Mouse (Mus musculus): ENCODE results near the gene Cdh24. TPM values are rescaled to one million over a fixed set of nuclear protein-coding genes. Genes with fewer than 3 reads are reported as not detected.
A peak's percentile ranks its signal among the peaks of the same experiment; 100 is the strongest.

The Cdh24 gene
- polyA plus RNA-seq, 1 experiment = 7.0 TPM

- H3K27ac ChIP-seq (ENCODE audit: control insufficient read depth, insufficient read depth, low read depth, low read length, poor library complexity) = no peak overlapping the region
- 66% methylated on average over 7 of the region's 7 CpGs for WGBS
- H3K4me3 ChIP-seq (replicated peaks; ENCODE audit: control insufficient read depth, low read depth, low read length) = no peak overlapping the region
- H3K4me1 ChIP-seq (ENCODE audit: control insufficient read depth, insufficient read depth, low read length) = no peaks in the 10 kb centered on the region
- TF ChIP-seq CTCF (IDR thresholded peaks at IDR 0.05; ENCODE audit: control insufficient read depth, insufficient read depth, low read length) (peak; percentile 69), POLR2A (IDR thresholded peaks at IDR 0.05; ENCODE audit: borderline replicate concordance, control insufficient read depth, low read depth, low read length) (no peak)
Measured at GRCm38 (mm10) chr14:54597084-54597483, 44.1 kb downstream of the Cdh24 start.

GRCm38 (mm10) chr14:54594631-54595414 lies 46.3 kb downstream of the Cdh24 start:
- TF ChIP-seq CTCF (IDR thresholded peaks at IDR 0.05; ENCODE audit: control insufficient read depth, insufficient read depth, low read length) (no peak), POLR2A (IDR thresholded peaks at IDR 0.05; ENCODE audit: borderline replicate concordance, control insufficient read depth, low read depth, low read length) (no peak)
- Histone ChIP-seq H3K4me1 (ENCODE audit: control insufficient read depth, insufficient read depth, low read length) (no peaks in the 10 kb centered on the region), H3K4me3 (replicated peaks; ENCODE audit: control insufficient read depth, low read depth, low read length) (no peak overlapping the region), H3K27ac (ENCODE audit: control insufficient read depth, insufficient read depth, low read depth, low read length, poor library complexity) (no peak overlapping the region)
- 90% methylated on average over 28 of the region's 28 CpGs for WGBS

GRCm38 (mm10) chr14:54594055-54594454 lies 47.1 kb downstream of the Cdh24 start:
- no peak overlapping the region for H3K27ac ChIP-seq (ENCODE audit: control insufficient read depth, insufficient read depth, low read depth, low read length, poor library complexity)
- WGBS = 86% methylated on average over 3 of the region's 3 CpGs
- no peaks in the 10 kb centered on the region for H3K4me1 ChIP-seq (ENCODE audit: control insufficient read depth, insufficient read depth, low read length)
- TF ChIP-seq POLR2A (IDR thresholded peaks at IDR 0.05; ENCODE audit: borderline replicate concordance, control insufficient read depth, low read depth, low read length) = no peak
- TF ChIP-seq CTCF (IDR thresholded peaks at IDR 0.05; ENCODE audit: control insufficient read depth, insufficient read depth, low read length) = peak; percentile 36; the same call in 1 of the 2 replicates
- H3K4me3 ChIP-seq (replicated peaks; ENCODE audit: control insufficient read depth, low read depth, low read length) = no peak overlapping the region

GRCm38 (mm10) chr14:54592319-54592934 lies 48.7 kb downstream of the Cdh24 start:
- WGBS = 31% methylated on average over 10 of the region's 10 CpGs
- TF ChIP-seq CTCF (IDR thresholded peaks at IDR 0.05; ENCODE audit: control insufficient read depth, insufficient read depth, low read length) (no peak), POLR2A (IDR thresholded peaks at IDR 0.05; ENCODE audit: borderline replicate concordance, control insufficient read depth, low read depth, low read length) (no peak)
- Histone ChIP-seq H3K4me1 (ENCODE audit: control insufficient read depth, insufficient read depth, low read length) (no peaks in the 10 kb centered on the region), H3K27ac (ENCODE audit: control insufficient read depth, insufficient read depth, low read depth, low read length, poor library complexity) (no peak overlapping the region), H3K4me3 (replicated peaks; ENCODE audit: control insufficient read depth, low read depth, low read length) (no peak overlapping the region)

GRCm38 (mm10) chr14:54591056-54591455 lies 50.1 kb downstream of the Cdh24 start:
- H3K4me3 ChIP-seq (replicated peaks; ENCODE audit: control insufficient read depth, low read depth, low read length) = no peak overlapping the region
- TF ChIP-seq POLR2A (IDR thresholded peaks at IDR 0.05; ENCODE audit: borderline replicate concordance, control insufficient read depth, low read depth, low read length) (no peak), CTCF (IDR thresholded peaks at IDR 0.05; ENCODE audit: control insufficient read depth, insufficient read depth, low read length) (no peak)
- H3K4me1 ChIP-seq (ENCODE audit: control insufficient read depth, insufficient read depth, low read length) = no peaks in the 10 kb centered on the region
- 90% methylated on average over 16 of the region's 16 CpGs for WGBS
- no peak overlapping the region for H3K27ac ChIP-seq (ENCODE audit: control insufficient read depth, insufficient read depth, low read depth, low read length, poor library complexity)

GRCm38 (mm10) chr14:54583681-54584338 lies 57.4 kb downstream of the Cdh24 start:
- peaks cover 1% of the 10 kb centered on the region; the same call in 1 of the 2 replicates for H3K4me1 ChIP-seq (ENCODE audit: control insufficient read depth, insufficient read depth, low read length)
- no peak overlapping the region for H3K4me3 ChIP-seq (replicated peaks; ENCODE audit: control insufficient read depth, low read depth, low read length)
- H3K27ac ChIP-seq (ENCODE audit: control insufficient read depth, insufficient read depth, low read depth, low read length, poor library complexity) = no peak overlapping the region
- TF ChIP-seq POLR2A (IDR thresholded peaks at IDR 0.05; ENCODE audit: borderline replicate concordance, control insufficient read depth, low read depth, low read length) = no peak
- peak; percentile 69 for TF ChIP-seq CTCF (IDR thresholded peaks at IDR 0.05; ENCODE audit: control insufficient read depth, insufficient read depth, low read length)
- WGBS = 68% methylated on average over 7 of the region's 7 CpGs

GRCm38 (mm10) chr14:54582536-54582935 lies 58.6 kb downstream of the Cdh24 start:
- TF ChIP-seq CTCF (IDR thresholded peaks at IDR 0.05; ENCODE audit: control insufficient read depth, insufficient read depth, low read length) (no peak), POLR2A (IDR thresholded peaks at IDR 0.05; ENCODE audit: borderline replicate concordance, control insufficient read depth, low read depth, low read length) (no peak)
- Histone ChIP-seq H3K4me1 (ENCODE audit: control insufficient read depth, insufficient read depth, low read length) (peaks cover 3% of the 10 kb centered on the region; the same call in 1 of the 2 replicates), H3K4me3 (replicated peaks; ENCODE audit: control insufficient read depth, low read depth, low read length) (no peak overlapping the region), H3K27ac (ENCODE audit: control insufficient read depth, insufficient read depth, low read depth, low read length, poor library complexity) (no peak overlapping the region)
- WGBS = 88% methylated on average over 9 of the region's 9 CpGs

Other genes with a start within 250 kb of the Cdh24 start
- gene Slc7a7, start 223.6 kb downstream of the Cdh24 start, polyA plus RNA-seq (2011; ENCODE audit: insufficient read depth, insufficient read length, low replicate concordance, missing spikeins) = 5.8 and 15.2 TPM in 2 replicates
- 81.1 and 169 TPM in 2 replicates for gene Mrpl52, start 214.5 kb downstream of the Cdh24 start, polyA plus RNA-seq (2011; ENCODE audit: insufficient read depth, insufficient read length, low replicate concordance, missing spikeins)
- 6.7 and 17.2 TPM in 2 replicates for gene Mmp14, start 209.8 kb downstream of the Cdh24 start, polyA plus RNA-seq (2011; ENCODE audit: insufficient read depth, insufficient read length, low replicate concordance, missing spikeins)
- 21.5 and 29.0 TPM in 2 replicates for gene Lrp10, start 177.2 kb downstream of the Cdh24 start, polyA plus RNA-seq (2011; ENCODE audit: insufficient read depth, insufficient read length, low replicate concordance, missing spikeins)
- 0.80 TPM in 1 of 2 replicates, not detected in the other for gene Rem2, start 165.3 kb downstream of the Cdh24 start, polyA plus RNA-seq (2011; ENCODE audit: insufficient read depth, insufficient read length, low replicate concordance, missing spikeins)
- gene Prmt5, start 123.8 kb downstream of the Cdh24 start, polyA plus RNA-seq (2011; ENCODE audit: insufficient read depth, insufficient read length, low replicate concordance, missing spikeins) = 15.6 and 49.1 TPM in 2 replicates
- 32.6 and 33.5 TPM in 2 replicates for gene Haus4, start 86.7 kb downstream of the Cdh24 start, polyA plus RNA-seq (2011; ENCODE audit: insufficient read depth, insufficient read length, low replicate concordance, missing spikeins)
- 5.1 TPM in 1 of 2 replicates, not detected in the other for gene Ajuba, start 63.8 kb downstream of the Cdh24 start, polyA plus RNA-seq (2011; ENCODE audit: insufficient read depth, insufficient read length, low replicate concordance, missing spikeins)
- 6.6 and 10.2 TPM in 2 replicates for gene 4931414P19Rik, start 35.4 kb downstream of the Cdh24 start, polyA plus RNA-seq (2011; ENCODE audit: insufficient read depth, insufficient read length, low replicate concordance, missing spikeins)
- gene Psmb5, start 23.3 kb downstream of the Cdh24 start, polyA plus RNA-seq (2011; ENCODE audit: insufficient read depth, insufficient read length, low replicate concordance, missing spikeins) = 69.3 and 91.4 TPM in 2 replicates
- 0.47 TPM in 1 of 2 replicates, not detected in the other for gene Psmb11, start 19.9 kb downstream of the Cdh24 start, polyA plus RNA-seq (2011; ENCODE audit: insufficient read depth, insufficient read length, low replicate concordance, missing spikeins)
- gene Gm17606, start 412 bp downstream of the Cdh24 start, polyA plus RNA-seq (2011; ENCODE audit: insufficient read depth, insufficient read length, low replicate concordance, missing spikeins) = not detected in 2 replicates
- gene 1700123O20Rik, start 44.9 kb upstream of the Cdh24 start, polyA plus RNA-seq (2011; ENCODE audit: insufficient read depth, insufficient read length, low replicate concordance, missing spikeins) = 14.8 and 35.0 TPM in 2 replicates
- 284 and 378 TPM in 2 replicates for gene Acin1, start 45.6 kb upstream of the Cdh24 start, polyA plus RNA-seq (2011; ENCODE audit: insufficient read depth, insufficient read length, low replicate concordance, missing spikeins)
- gene Gm29776, start 57.5 kb upstream of the Cdh24 start, polyA plus RNA-seq (2011; ENCODE audit: insufficient read depth, insufficient read length, low replicate concordance, missing spikeins) = not detected in 2 replicates
- 41.3 and 90.9 TPM in 2 replicates for gene Cebpe, start 70.8 kb upstream of the Cdh24 start, polyA plus RNA-seq (2011; ENCODE audit: insufficient read depth, insufficient read length, low replicate concordance, missing spikeins)
- 2.6 and 4.5 TPM in 2 replicates for gene Slc7a8, start 140.6 kb upstream of the Cdh24 start, polyA plus RNA-seq (2011; ENCODE audit: insufficient read depth, insufficient read length, low replicate concordance, missing spikeins)
- not detected in 2 replicates for gene Rnf212b, start 172.8 kb upstream of the Cdh24 start, polyA plus RNA-seq (2011; ENCODE audit: insufficient read depth, insufficient read length, low replicate concordance, missing spikeins)
- gene Homez, start 229.6 kb upstream of the Cdh24 start, polyA plus RNA-seq (2011; ENCODE audit: insufficient read depth, insufficient read length, low replicate concordance, missing spikeins) = 2.8 and 5.2 TPM in 2 replicates
- 2.0 and 4.9 TPM in 2 replicates for gene Ppp1r3e, start 236.2 kb upstream of the Cdh24 start, polyA plus RNA-seq (2011; ENCODE audit: insufficient read depth, insufficient read length, low replicate concordance, missing spikeins)
- 6.7 and 18.1 TPM in 2 replicates for gene Bcl2l2, start 242.0 kb upstream of the Cdh24 start, polyA plus RNA-seq (2011; ENCODE audit: insufficient read depth, insufficient read length, low replicate concordance, missing spikeins)
- not detected in 2 replicates for gene Gm20521, start 242.1 kb upstream of the Cdh24 start, polyA plus RNA-seq (2011; ENCODE audit: insufficient read depth, insufficient read length, low replicate concordance, missing spikeins)

Measured in bone marrow, adult 2 months (tissue).